ENCODE assay signal across 14 mouse cellular contexts in the genomic region with DNA sequence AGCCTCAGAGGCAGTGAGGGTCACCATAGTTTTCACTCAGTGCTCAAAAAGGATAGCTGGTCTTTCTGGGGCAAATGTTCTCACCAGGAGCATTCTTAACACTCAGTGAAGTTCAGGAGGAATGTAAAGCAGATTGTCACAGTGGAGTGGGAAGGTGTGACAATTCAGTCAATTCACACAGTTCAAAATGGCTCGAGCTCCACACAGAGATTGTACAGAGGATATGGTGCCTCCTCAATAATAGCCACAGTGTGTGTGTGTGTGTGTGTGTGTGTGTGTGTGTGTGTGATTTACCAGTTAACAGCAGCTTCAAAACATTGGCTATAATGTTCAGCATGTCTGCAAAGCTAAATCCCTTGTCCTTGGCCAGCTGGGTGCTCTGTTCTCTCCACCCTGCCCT.
"Had no signal": no experiment of that assay in that cellular context is flagged by ENCODE, and none has a peak within 500 bp of the region (broad histone marks: within the 10 kb centered on the region; RNA-seq: fewer than 3 reads in every experiment).

No protein-coding gene starts in this region.

- ATAC-seq: intestine, postnatal 0 days; liver, postnatal 0 days; lung, postnatal 0 days; midbrain, embryonic 15.5 days had no signal

- DNase-seq: kidney, adult 2 months; kidney, postnatal 10 days; kidney, postnatal 36 days; layer of hippocampus, postnatal 36 days; left cerebral cortex, postnatal 4 days; liver, postnatal 0 days; lung, embryonic 14.5 days; right cerebral cortex, postnatal 14 days; spleen, adult 18-20 months; thymus, adult 18-20 months; thymus, postnatal 36 days had no signal
